Mouse (Mus musculus) hindlimb bud, embryonic 11.5 days (tissue): Measurements from ENCODE around the gene Ssr1.
A peak's percentile ranks its signal among the peaks of the same experiment; 100 is the strongest.

Experiments used
- DNase-seq: peaks from one replicate; pipeline ENCODE4 v3.0.0-alpha.2; 2012; ENCODE audit warnings: low read depth, low spot score; ENCODE audit errors: extremely low spot score

Gene Ssr1

DNA sequence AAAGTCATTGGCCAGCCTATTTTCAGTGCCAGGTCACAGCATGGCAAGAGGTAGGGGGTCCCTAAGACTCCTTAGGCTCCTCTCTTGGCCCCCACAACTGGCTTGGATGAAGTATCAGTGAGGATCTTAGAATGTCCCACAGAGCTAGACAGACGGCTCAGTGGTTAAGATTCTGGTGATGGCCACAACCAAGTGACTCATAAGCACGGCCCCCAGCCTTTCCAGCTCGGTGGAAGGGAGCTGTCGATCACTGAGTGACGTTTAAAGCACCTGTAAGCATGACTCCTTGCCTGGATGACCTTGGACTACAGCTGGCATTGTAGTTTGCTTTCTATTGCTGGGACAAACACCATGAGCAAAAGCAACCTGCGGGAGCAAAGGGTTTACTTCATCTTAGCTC lies 41.0 kb downstream of the Ssr1 start:
- no peak for DNase-seq

DNA sequence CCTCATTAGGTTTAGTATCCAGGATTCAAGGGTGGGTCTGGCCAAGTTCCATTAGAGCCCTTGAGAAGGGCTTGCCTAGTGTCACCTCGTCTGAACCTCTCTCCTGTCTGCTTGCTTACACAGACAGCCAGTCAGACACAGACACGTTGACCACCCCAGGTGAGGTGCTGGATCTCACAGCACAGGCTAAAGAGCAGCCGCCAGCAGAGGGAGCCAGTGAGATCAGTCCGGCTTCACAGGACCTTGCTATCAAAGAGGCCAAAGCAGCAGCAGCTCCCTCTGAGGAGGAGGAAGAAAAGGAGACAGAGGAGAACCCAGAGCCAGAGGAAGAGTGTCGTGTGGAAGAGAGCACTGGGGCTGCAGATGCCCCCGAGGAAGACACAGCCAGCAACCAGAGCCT lies 47.3 kb downstream of the Ssr1 start:
- DNase-seq: peak; percentile 62

GRCm38 (mm10) chr13:37945392-37945791 lies 48.6 kb downstream of the Ssr1 start:
- no peak for DNase-seq

DNA sequence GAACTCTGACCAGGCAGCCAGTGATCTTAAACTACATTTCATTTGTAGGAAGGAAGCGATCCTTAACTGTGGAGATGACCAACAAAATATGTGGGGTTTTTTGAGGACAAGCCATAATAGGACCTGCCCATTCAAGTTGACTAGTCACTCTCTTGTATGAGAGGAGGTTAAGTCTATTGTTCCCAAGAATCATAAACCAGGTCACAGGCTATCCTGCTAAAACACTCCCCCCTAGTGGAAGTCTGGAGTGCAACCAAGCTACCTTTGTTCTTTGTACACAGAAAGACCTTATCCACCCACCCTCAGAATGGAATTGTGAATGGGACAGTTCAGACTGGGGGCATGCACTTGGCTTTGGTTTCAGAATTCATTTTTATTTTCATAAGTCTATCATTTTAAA lies 49.7 kb downstream of the Ssr1 start:
- no peak for DNase-seq

- DNase-seq: no peak
These were observed 50.6 kb downstream of the Ssr1 start for GRCm38 (mm10) chr13:37943466-37943865.

DNA sequence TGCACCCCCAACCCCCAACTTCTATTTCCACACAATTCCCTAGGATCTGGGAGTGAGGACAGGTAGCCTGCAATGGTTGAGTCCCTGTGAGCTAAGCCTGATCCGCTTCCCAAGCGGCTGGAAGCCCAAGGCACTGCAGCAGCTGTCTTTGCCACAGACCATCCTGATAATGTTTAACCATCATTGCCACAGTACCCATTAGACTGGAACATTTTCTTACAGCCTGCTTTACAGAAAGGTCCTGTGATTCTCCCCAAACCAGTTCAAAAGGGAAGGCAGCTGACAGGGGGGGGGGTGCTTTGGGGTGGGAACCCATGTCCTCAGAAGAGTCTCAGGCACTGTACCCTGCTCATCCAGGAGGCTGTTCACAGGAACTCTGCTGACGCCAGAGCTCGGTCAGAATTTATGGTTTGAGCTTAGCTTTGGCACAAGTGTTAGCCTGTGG lies 51.1 kb downstream of the Ssr1 start:
- no peak for DNase-seq

GRCm38 (mm10) chr13:37941950-37942886 lies 51.8 kb downstream of the Ssr1 start:
- DNase-seq: no peak

DNA sequence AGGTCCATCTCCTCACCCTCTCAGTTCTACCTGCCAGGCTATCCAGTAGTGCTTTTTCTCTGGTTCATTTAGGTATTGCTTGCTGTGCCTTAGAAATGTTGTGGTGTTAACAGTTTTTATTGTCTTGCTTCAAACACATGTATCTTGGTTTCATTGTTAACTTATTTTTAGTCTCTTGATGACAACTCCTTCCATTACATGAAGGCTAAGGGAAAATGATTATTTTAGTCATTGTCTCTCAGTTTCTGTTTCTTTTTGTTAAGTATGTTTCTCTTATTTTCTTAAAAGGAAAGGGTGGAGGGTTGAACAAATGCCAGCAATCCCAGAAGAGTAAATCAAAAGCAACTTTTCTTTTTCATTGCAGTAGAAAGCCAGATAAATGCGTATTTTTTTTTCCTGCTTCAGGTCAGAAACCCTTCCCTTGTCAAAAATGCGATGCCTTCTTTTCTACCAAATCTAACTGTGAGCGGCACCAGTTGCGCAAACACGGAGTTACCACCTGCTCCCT lies 52.8 kb downstream of the Ssr1 start:
- no peak for DNase-seq

DNA sequence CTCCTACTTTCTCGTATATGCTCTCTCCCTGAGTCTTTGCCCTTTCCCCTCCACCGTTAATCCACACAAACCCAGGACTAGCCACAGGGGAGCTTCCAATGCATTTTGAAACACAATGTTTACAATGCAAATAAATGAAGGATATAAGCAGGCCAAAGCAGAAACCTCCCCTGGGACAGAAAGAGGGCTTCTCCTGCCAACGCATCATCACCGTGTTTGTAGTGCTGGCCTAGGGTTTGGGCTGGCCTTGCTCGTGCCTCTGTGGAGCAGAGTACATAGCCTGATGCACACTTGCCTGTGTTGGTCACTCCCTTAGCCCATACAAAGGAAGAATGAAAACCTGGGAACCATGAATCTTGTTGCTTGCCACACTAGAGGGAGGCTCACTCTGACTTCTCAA lies 53.4 kb downstream of the Ssr1 start:
- DNase-seq: no peak

DNA sequence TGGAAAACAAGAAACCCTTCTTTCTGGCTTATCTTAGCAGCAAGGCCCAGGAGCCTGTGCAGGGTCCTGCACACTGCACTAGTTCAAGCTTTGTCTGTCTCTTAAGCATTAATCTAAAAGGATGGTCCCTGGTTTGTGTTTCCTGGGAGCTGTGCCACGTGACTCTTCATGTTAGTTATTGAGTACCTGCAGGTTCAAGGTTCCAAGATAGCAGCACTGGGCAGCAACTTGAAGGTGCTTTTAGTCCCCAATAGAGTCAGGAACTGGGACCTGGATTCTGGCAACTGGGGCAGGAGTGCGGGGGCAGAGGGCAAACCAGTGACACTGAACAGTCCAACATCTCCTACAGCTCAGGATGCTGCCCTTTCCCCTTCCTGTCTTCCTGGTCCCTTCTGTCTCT lies 53.9 kb downstream of the Ssr1 start:
- no peak for DNase-seq

DNA sequence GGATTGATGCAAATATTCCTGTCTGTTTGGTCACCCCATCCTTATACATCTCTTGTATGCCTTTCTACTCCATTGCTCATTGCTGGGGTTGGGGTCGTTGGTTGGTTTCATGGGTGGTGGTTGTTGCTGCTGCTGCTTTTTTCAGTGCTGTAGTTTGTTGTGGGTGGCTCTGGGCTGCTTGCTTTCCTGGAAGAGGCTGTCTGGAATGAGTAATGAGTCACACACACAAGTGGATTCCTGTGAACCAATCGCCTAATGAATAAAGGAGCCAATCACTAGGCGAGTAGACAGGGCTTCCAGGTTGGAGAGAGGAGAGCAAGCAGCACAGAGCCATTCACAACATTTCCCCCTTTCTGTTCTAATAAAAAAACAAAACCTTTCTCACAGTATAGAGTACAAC lies 57.7 kb downstream of the Ssr1 start:
- DNase-seq: no peak

DNA sequence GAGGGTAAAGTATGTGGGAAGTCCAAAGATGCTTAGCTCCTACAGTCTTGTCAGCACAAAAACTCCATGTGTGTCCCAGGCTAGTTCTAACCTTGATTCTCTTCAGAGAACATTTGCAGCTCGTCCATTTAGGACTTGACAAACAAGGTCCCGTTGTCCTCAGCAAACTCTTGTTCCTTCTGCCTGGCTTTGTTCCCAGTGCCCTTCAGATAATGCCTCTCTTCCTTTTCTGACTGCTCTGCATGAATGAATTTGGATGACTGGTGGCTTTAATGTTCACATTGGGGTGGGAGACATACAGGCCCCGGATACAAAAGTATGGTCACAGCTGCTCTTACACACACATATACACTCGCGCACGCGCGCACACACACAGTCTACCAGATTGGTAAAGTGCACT lies 59.1 kb downstream of the Ssr1 start:
- no peak for DNase-seq

- DNase-seq: no peak
These were observed 59.9 kb downstream of the Ssr1 start for GRCm38 (mm10) chr13:37934075-37934474.

DNA sequence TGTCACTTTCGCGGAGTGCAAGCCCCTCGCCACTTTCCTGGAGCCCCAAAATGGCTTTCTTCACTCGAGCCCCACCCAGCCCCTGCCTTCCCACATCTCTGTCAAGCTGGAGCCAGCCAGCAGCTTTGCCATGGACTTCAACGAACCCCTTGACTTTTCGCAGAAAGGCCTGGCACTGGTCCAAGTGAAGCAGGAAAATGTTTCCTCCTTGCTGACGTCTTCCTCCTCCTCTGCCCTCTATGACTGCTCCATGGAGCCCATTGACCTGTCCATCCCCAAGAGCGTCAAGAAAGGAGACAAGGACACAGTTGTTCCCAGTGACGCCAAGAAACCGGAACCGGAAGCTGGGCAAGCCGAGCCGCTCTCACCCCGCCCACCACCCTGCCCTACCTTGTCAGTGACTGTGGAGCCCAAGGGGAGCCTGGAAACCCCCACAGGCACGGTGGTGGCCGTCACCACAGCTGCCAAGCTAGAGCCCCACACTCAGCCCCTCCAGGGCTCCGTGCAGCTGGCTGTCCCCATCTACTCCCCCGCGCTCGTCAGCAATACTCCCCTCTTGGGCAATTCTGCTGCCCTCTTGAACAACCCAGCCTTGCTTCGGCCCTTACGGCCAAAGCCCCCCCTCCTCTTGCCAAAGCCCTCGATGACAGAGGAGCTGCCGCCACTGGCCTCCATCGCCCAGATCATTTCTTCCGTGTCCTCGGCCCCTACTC lies 62.7 kb downstream of the Ssr1 start:
- DNase-seq: no peak

DNA sequence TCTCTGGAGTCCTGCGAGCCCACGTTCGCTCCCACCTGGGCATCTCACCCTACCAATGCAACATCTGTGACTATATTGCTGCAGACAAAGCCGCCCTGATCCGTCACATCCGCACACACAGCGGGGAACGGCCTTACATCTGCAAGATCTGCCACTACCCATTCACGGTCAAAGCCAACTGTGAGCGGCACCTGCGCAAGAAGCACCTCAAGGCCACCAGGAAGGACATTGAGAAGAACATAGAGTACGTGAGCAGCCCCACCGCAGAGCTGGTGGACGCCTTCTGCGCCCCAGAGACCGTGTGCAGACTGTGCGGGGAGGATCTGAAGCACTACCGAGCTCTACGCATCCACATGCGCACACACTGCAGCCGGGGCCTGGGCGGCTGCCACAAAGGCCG lies 63.4 kb downstream of the Ssr1 start:
- no peak for DNase-seq

- no peak for DNase-seq
These were observed 63.9 kb downstream of the Ssr1 start for GRCm38 (mm10) chr13:37930091-37930490.

DNA sequence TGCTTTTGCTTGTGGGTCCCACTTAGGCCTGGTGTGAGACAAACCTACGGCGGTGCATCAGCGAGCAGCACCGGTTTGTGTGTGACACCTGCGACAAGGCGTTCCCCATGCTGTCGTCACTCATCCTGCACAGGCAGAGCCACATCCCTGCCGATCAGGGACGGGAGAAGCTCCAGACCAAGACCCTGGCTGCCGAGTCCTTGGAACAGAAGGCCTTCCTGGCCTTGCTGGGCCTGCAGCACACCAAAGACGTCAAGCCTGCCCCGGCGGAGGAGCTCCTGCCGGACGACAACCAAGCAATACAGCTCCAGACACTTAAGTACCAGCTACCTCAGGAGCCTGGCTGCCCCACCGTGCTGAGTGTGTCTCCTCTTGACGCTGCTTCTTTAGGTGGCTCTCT lies 64.5 kb downstream of the Ssr1 start:
- DNase-seq: no peak

- no peak for DNase-seq
These were observed 67.6 kb downstream of the Ssr1 start for GRCm38 (mm10) chr13:37926394-37926793.

DNA sequence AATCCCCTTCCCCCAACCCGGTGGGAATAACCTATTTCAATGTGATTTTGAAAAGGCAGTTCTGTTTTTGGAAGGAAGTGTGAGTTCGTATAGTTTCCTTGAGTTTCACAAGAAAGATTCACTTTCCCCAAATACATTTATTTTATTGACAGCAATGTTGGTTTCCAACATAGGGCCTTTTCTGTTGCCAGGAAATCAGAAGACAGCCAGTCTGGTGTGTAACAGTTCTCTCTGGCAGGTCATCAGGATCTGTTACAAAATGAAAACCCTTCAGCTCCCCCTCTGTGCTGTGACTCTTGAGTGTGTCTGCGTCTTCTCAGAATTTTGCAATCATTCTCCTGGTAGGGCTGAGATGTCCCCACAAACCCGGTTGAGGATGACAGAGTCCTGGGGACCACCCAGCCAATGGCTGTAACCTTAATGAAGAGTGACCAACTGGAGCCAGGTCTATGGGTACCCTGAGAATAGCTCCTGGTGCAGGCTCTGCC lies 69.5 kb downstream of the Ssr1 start:
- no peak for DNase-seq

DNA sequence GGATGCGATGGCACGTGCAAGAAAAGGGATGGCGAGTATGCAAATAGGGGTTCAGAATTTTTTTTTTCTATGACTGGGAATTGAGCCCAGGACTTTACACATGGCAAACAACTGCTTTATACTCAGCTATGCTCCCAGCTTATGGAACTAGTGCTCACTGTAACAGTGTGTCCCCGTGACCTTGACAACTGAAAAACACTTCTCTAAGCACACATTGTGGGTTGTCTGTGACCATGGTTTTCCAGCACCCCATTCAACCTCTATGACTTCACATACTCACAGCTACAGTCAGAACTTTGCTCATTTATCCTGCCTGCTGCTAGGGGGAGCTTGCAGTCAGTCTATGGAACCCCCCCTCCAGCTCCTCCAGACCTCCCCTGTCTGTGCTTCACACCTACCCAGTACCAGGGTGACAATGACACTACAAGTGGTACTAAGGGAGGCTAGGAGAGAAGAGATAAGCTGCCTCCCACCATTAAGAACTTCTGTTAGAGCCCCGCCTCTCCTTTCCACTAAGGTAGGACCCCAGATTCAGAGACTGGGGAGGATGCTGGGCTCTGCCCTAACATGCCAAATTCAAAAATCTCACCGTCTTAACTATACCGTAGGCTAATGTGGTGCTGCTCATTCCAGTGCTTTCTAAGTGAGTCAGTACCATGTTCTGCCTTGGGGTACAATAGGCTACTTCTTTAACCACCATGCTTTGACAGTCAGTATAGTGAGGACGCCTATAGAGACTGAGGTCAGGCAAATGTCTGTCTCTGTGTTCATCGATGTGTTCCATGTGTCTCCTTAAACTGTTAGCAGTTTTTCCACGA lies 70.2 kb downstream of the Ssr1 start:
- no peak for DNase-seq

GRCm38 (mm10) chr13:37923091-37923490 lies 70.9 kb downstream of the Ssr1 start:
- DNase-seq: no peak
